Mouse (Mus musculus) megakaryocyte, embryonic 14.5 days (primary cell): Measurements from ENCODE around the gene Cenpp.

Source experiments
- FLI1 ChIP-seq: IDR thresholded peaks from 2 replicates; pipeline ENCODE4 v1.6.1; 2012; ENCODE audit warnings: low read length, inconsistent platforms, mixed read lengths
- GATA1 ChIP-seq: IDR thresholded peaks from 3 replicates; pipeline ENCODE4 v1.6.1; 2012; ENCODE audit warnings: mixed read lengths, low read length, inconsistent platforms, borderline replicate concordance

DNA sequence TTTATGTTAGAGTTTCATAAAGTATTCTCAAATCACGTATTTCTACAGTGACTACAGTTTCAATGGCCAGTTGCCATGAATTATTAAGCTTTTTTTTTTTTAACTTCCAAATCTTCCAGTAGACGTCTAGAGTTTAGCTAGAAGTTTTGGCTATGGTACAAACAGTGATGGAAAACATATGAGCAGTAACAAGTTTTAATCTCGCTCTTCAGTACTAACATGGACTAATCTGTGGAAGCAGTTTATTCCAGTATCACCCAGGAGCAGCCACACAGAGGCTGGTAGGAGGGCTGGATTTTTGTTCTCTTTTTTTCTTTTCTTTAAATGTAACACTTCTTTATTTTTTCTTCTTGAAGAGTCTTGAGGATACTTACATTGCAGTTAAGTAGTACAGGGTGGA is 108.3 kb downstream of the Cenpp start, which contains the start of gene Aspn:
- TF ChIP-seq GATA1: no peak
- no peak for TF ChIP-seq FLI1
